Mouse (Mus musculus) lung, postnatal 0 days (tissue): Measurements from ENCODE around the gene Ttyh2.

ENCODE experiments used
- CTCF ChIP-seq: IDR thresholded peaks from 2 replicates; pipeline ENCODE4 v1.5.1; 2016; ENCODE audit warnings: antibody characterized with exemption, mild to moderate bottlenecking
- EP300 ChIP-seq: IDR thresholded peaks from 2 replicates; pipeline ENCODE4 v1.6.1; 2016; ENCODE audit warnings: antibody characterized with exemption, mild to moderate bottlenecking, control low read depth

DNA sequence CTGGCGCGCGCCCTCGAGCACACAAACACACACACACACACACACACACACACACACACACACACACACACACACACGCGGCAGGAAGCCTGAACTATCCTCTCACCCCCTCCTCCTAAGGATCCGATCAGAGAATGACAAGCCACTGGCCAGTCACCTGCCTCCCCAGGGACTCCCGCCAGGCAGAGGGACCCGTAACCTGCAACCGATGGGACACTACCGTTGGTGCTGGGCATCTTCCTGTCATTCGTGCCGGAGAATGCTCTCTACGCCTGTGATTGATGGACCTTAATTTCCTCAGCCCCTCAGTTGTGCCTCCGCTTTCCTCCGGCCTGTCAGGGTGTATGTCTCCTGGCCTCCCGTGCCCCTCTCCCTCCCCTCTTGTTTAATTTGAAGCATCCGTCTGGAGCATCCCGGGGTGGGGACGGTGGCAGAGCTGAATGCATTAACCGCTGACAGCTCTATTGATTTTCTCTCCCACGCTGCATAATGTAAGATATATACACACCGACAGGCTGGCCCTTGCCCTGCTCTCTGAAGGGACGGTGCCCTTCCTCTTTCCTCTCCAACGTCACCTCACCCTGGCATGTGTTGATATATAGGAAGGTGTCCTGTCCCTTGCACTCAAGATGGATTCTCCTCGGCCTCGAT lies 18.1 kb upstream of the Ttyh2 start:
- TF ChIP-seq EP300 (no peak), CTCF (no peak)
